Mouse (Mus musculus): Measurements from ENCODE around the gene Rnf223.

DNA sequence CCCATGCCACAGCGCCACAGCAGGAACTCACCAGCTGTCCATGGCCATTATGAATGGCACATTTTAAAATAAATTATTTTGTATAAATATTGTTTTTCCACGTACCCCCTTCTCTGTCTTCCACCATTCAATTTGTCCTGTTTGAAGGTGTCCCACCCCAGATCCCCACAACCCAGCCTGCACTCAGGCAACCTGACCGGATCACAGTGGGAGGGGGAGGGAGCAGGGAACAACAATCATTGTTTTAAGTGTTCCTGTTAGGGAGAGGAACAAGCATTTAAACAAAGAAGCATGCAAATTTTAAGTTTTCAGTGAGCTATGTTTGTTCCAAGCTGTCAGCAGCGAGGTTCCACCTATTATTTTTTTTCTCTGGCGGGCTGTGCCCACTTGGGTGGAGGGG, 3.0 kb downstream of the Rnf223 start:
- TF ChIP-seq CTCF (conservative IDR thresholded peaks at IDR 0.05; ENCODE audit: insufficient read depth, insufficient read length, low read depth, low read length) = no peak
- TF ChIP-seq POLR2A (IDR thresholded peaks at IDR 0.05; ENCODE audit: low read depth, low read length) = no peak
